Mouse (Mus musculus): Measurements from ENCODE around the gene Gm5447.

GRCm38 (mm10) chr13:30949181-30949580, 24.8 kb upstream of the Gm5447 start:
- TF ChIP-seq CTCF (conservative IDR thresholded peaks at IDR 0.05; ENCODE audit: low read length) = no peak
- TF ChIP-seq NANOG (IDR thresholded peaks at IDR 0.05; ENCODE audit: borderline replicate concordance, low read length) = no peak; the same call in 1 of the 2 replicates
- no peak for TF ChIP-seq POU5F1 (IDR thresholded peaks at IDR 0.05; ENCODE audit: borderline replicate concordance, low read length)
